Mouse (Mus musculus): Measurements from ENCODE around the gene Prss50. TPM values are rescaled to one million over a fixed set of nuclear protein-coding genes. Genes with fewer than 3 reads are reported as not detected.

Gene Prss50
- polyA plus RNA-seq (2015; fragmentation: Illumina TruSeq; extraction: RNeasy Lipid Tissue Mini Kit (QIAGEN cat#74804); ENCODE audit: insufficient read depth, low replicate concordance), result not detected

DNA sequence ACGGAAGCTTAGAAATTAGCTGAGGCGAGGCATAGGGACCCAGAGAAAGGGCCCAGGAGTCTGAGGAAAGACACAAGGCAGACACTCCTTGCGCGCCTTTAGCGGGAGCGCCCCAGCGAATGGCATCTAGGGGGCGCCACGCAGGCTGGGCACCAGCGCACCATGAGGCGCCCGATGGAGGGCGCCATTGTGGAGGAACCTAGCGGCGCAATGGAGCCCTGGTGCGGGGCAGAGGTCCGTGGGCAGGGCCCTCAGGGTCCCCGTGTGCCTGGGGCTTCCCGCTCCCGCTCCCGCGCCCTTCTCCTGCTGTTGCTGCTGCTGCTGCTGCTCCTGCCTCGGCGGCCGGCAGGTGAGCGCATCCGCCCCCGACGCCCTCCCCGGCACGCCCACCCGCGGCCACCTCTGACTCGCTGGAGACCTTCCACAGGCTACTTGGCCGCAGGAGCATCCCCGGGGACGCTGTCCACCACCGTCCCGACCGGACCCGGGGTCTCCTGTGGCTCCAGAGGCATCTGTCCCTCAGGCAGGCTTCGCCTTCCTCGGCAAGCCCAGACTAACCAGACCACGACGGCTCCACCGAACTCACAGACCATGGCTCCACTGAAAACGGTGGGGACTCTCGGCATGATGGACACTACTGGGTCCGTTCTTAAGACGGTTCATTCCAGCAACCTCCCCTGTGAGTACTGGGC is at the start of gene Prss50:
Gene Prss50, plus strand, starts transcription at position 187 of the 692 bp plus-strand sequence.

DNA sequence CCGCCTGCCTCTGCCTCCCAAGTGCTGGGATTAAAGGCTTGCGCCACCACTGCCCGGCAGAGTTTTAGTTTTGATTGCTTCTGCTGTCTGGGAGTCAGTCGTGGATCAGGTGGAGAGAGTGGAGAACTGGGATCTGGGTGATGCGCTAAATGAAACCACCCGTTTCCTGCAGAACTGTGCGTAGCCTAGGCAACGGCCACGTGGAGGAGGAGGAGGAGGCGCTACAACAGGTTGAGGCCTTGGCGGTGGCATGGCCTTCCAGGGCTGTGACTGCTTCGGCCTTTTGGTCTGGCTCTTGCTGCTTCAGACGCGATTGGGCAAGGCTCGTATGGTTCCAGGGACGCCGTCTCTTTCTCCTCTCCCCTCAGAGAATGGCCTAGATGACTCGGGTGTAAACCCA is 44.0 kb upstream of the Prss50 start, which contains the start of gene Prss44:
Gene Prss44, plus strand, starts transcription at position 206 of the 400 bp plus-strand sequence.

DNA sequence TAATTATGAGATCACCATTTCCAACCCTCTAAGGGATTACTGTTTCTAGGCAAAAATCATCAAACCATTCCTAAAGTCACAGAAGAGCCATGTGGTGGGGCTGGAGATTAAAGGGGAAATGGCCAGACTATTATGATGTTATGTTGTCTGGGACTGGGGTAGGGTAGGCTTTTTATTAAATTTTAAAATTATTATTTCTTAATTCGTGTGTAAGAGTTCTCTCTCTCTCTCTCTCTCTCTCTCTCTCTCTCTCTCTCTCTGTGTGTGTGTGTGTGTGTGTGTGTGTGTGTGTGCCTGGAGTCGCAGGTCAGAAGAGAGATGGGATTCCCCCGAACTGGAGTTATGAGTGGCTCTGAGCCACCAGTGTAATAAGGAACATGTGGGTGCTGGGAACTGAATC is 31.4 kb upstream of the Prss50 start, which contains the start of gene Prss43:
Gene Prss43, plus strand, starts transcription at position 301 of the 400 bp plus-strand sequence.

DNA sequence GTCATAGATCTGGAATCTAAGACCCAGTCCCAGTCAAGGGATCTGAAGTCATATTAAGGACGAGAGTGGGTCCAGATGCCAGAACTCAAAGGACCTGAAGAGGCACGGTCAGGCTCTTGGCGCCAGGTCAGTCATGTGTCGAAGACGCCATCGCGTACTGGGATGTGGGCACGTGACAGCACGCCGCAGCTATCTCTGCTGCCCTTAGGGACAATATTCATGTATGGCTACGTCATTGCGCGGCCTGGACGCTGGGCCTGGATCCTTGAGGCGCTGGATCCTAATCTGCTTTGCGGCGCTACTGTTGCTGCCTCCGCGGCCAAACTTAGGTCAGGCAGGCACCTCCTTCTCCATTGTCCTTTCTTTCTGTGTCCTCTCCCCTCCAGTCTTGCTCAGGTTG is 23.4 kb upstream of the Prss50 start, which contains the start of gene Prss45:
Gene Prss45, plus strand, starts transcription at position 178 of the 400 bp plus-strand sequence.

DNA sequence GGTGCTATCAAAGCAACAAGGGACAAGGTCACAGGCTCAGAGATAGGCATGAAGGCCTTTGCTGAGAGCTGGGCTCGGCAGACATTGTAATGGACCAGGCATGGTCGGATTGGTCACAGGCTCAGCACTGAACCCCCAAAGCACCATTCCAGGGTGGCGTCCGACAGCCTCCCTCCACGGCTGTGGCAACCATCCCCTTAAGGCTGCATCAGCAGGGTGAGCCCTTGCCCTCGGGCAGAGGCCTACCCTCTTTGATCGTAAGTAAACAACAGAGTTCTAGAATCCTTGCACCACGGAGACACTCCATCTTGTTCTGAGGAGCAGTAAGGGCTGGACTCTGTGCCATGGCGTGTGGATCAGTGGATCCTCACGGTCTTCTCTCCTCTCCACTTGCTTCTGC is 13.6 kb upstream of the Prss50 start, which contains the start of gene Prss46:
Gene Prss46, plus strand, starts transcription at position 301 of the 400 bp plus-strand sequence.

DNA sequence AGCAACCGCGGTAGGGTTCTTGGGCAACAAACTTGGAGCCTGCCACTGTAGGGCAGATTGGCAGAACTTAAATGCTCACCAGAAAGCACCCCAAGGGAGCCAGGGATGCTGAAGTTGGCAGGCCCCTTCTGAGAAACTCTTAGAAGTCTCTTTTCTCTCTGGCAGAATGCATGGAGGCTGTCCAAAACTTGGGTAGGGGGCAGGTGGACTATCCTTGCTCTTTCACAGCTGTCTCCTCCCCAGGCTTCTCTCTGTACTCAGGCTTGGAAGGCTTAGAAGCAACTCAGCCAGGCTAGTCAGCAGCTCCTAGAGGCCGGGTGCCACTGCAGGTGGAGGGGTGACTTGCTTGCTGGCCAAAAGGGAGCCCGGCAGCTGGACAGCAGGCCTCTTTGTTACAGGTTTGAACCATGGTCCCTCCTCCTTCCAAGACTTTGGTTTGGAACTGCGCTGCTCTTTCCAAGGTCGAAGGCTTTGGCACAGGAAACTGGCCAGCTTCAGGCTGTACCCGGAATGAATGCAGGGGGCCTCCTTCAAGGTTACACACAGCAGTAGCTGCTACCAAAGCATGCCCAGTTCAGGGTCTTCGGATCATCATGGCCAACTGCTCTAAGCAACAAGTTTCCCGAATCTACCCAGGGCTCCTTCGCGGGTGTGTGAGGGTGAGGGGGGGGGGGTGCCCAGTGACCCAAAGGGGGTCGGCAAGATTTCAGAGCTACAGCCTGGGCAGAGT is 21.6 kb downstream of the Prss50 start, which contains the start of gene Als2cl:
Gene Als2cl, plus strand, starts transcription at position 680 of the 730 bp plus-strand sequence.

DNA sequence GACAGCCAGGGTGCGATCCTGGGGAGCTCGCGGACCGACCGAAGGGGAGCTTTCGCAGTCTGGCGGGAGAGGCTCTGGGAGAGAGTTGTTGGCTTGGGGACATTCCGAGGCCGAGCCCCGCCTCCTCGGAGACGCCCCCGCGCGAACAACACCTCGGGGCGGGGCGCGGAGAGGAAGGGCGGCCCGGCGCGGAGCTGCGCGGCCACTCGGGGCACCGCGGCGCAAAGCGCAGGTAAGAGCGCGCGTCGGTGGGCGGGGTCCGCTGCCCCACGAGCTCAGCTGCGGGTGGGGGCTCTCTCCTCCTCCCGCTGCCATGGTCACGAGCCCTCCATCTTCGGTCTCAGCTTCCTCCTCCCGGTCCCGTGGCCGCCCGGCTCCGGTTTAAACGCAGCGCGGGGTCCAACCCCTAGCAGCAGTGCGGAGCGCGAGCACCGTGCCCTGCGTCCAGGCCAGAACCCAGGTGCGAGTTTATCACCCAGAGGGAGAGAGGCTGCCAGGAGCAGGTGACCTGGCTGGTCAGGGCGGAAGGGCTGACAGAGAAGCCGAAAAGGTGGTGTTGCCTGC is 22.3 kb downstream of the Prss50 start, which contains the start of gene Tmie:
Gene Tmie, minus strand, starts transcription at position 116 of the 564 bp plus-strand sequence.

Other genes with a start within 250 kb of the Prss50 start
- gene Nradd, start 233.5 kb upstream of the Prss50 start, polyA plus RNA-seq (2015; fragmentation: Illumina TruSeq; extraction: RNeasy Lipid Tissue Mini Kit (QIAGEN cat#74804); ENCODE audit: insufficient read depth, low replicate concordance), result 6.0 TPM
- 16.4 TPM for gene Nbeal2, start 203.8 kb upstream of the Prss50 start, polyA plus RNA-seq (2015; fragmentation: Illumina TruSeq; extraction: RNeasy Lipid Tissue Mini Kit (QIAGEN cat#74804); ENCODE audit: insufficient read depth, low replicate concordance)
- 74.1 TPM for gene Ccdc12, start 201.5 kb upstream of the Prss50 start, polyA plus RNA-seq (2015; fragmentation: Illumina TruSeq; extraction: RNeasy Lipid Tissue Mini Kit (QIAGEN cat#74804); ENCODE audit: insufficient read depth, low replicate concordance)
- not detected for gene Myl3, start 116.1 kb upstream of the Prss50 start, polyA plus RNA-seq (2015; fragmentation: Illumina TruSeq; extraction: RNeasy Lipid Tissue Mini Kit (QIAGEN cat#74804); ENCODE audit: insufficient read depth, low replicate concordance)
- 1.9 TPM for gene Pth1r, start 110.8 kb upstream of the Prss50 start, polyA plus RNA-seq (2015; fragmentation: Illumina TruSeq; extraction: RNeasy Lipid Tissue Mini Kit (QIAGEN cat#74804); ENCODE audit: insufficient read depth, low replicate concordance)
- not detected for gene Prss42, start 59.8 kb upstream of the Prss50 start, polyA plus RNA-seq (2015; fragmentation: Illumina TruSeq; extraction: RNeasy Lipid Tissue Mini Kit (QIAGEN cat#74804); ENCODE audit: insufficient read depth, low replicate concordance)
- not detected for gene Prss44, start 44.0 kb upstream of the Prss50 start, polyA plus RNA-seq (2015; fragmentation: Illumina TruSeq; extraction: RNeasy Lipid Tissue Mini Kit (QIAGEN cat#74804); ENCODE audit: insufficient read depth, low replicate concordance)
- not detected for gene Prss43, start 31.3 kb upstream of the Prss50 start, polyA plus RNA-seq (2015; fragmentation: Illumina TruSeq; extraction: RNeasy Lipid Tissue Mini Kit (QIAGEN cat#74804); ENCODE audit: insufficient read depth, low replicate concordance)
- not detected for gene Prss45, start 23.4 kb upstream of the Prss50 start, polyA plus RNA-seq (2015; fragmentation: Illumina TruSeq; extraction: RNeasy Lipid Tissue Mini Kit (QIAGEN cat#74804); ENCODE audit: insufficient read depth, low replicate concordance)
- not detected for gene Prss46, start 13.5 kb upstream of the Prss50 start, polyA plus RNA-seq (2015; fragmentation: Illumina TruSeq; extraction: RNeasy Lipid Tissue Mini Kit (QIAGEN cat#74804); ENCODE audit: insufficient read depth, low replicate concordance)
- 31.4 TPM for gene Als2cl, start 21.9 kb downstream of the Prss50 start, polyA plus RNA-seq (2015; fragmentation: Illumina TruSeq; extraction: RNeasy Lipid Tissue Mini Kit (QIAGEN cat#74804); ENCODE audit: insufficient read depth, low replicate concordance)
- 7.9 TPM for gene Tmie, start 22.1 kb downstream of the Prss50 start, polyA plus RNA-seq (2015; fragmentation: Illumina TruSeq; extraction: RNeasy Lipid Tissue Mini Kit (QIAGEN cat#74804); ENCODE audit: insufficient read depth, low replicate concordance)
- 0.66 TPM for gene Fam240a, start 58.9 kb downstream of the Prss50 start, polyA plus RNA-seq (2015; fragmentation: Illumina TruSeq; extraction: RNeasy Lipid Tissue Mini Kit (QIAGEN cat#74804); ENCODE audit: insufficient read depth, low replicate concordance)
- gene Tdgf1, start 88.2 kb downstream of the Prss50 start, polyA plus RNA-seq (2015; fragmentation: Illumina TruSeq; extraction: RNeasy Lipid Tissue Mini Kit (QIAGEN cat#74804); ENCODE audit: insufficient read depth, low replicate concordance), result 0.62 TPM
- 0.08 TPM for gene Lrrc2, start 93.6 kb downstream of the Prss50 start, polyA plus RNA-seq (2015; fragmentation: Illumina TruSeq; extraction: RNeasy Lipid Tissue Mini Kit (QIAGEN cat#74804); ENCODE audit: insufficient read depth, low replicate concordance)
- gene Rtp3, start 132.6 kb downstream of the Prss50 start, polyA plus RNA-seq (2015; fragmentation: Illumina TruSeq; extraction: RNeasy Lipid Tissue Mini Kit (QIAGEN cat#74804); ENCODE audit: insufficient read depth, low replicate concordance), result 1.4 TPM
- gene Ltf, start 161.3 kb downstream of the Prss50 start, polyA plus RNA-seq (2015; fragmentation: Illumina TruSeq; extraction: RNeasy Lipid Tissue Mini Kit (QIAGEN cat#74804); ENCODE audit: insufficient read depth, low replicate concordance), result 6.9 TPM
- gene Ccrl2, start 199.6 kb downstream of the Prss50 start, polyA plus RNA-seq (2015; fragmentation: Illumina TruSeq; extraction: RNeasy Lipid Tissue Mini Kit (QIAGEN cat#74804); ENCODE audit: insufficient read depth, low replicate concordance), result 7.0 TPM